11 mouse cellular contexts compared by ENCODE assay signal in the genomic region with DNA sequence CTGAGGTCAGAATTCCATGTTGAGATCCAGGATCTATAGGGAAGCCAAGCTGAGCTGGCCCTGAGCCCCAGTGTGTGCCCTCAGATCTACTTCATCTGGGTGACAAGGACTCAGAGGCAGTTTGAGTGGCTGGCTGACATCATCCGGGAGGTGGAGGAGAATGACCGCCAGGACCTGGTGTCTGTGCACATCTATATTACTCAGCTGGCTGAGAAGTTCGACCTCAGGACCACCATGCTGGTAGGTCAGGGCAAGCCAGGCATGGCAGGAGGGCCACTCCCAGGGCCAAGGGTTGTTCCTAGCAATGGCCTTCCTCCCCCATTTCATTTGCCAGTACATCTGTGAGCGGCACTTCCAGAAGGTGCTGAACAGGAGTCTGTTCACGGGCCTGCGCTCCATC. TPM values are rescaled to one million over a fixed set of nuclear protein-coding genes. Genes with fewer than 3 reads are reported as not detected.
"Had no signal": no experiment of that assay in that cellular context is flagged by ENCODE, and none has a peak within 500 bp of the region (broad histone marks: within the 10 kb centered on the region; RNA-seq: fewer than 3 reads in every experiment).

No protein-coding gene starts in this region.

RNA-seq across cellular contexts. Expression of gene Duox1, which starts 30.7 kb away (rescaled TPM):
- polyA plus RNA-seq: liver, embryonic 14.5 days; liver, postnatal 0 days; lung, embryonic 14.5 days; spleen, adult 2 months had no signal

RNA-seq across cellular contexts. Expression of gene Duoxa1, which starts 32.6 kb away (rescaled TPM):
- polyA plus RNA-seq: liver, embryonic 11.5 days; liver, embryonic 14.5 days; liver, postnatal 0 days; lung, embryonic 14.5 days; midbrain, embryonic 10.5 days; neural tube, embryonic 11.5 days; neural tube, embryonic 14.5 days; spleen, adult 2 months had no signal

RNA-seq across cellular contexts. Expression of gene Duoxa2, which starts 47.5 kb away (rescaled TPM):
- polyA plus RNA-seq: kidney, embryonic 15.5 days; limb, embryonic 11.5 days; liver, embryonic 11.5 days; liver, embryonic 14.5 days; liver, postnatal 0 days; lung, embryonic 14.5 days; midbrain, embryonic 10.5 days; midbrain, embryonic 13.5 days; spleen, adult 2 months had no signal

RNA-seq across cellular contexts. Expression of gene Duox2, which starts 47.9 kb away (rescaled TPM):
- polyA plus RNA-seq: limb, embryonic 11.5 days; liver, embryonic 11.5 days; liver, embryonic 14.5 days; midbrain, embryonic 10.5 days; neural tube, embryonic 14.5 days had no signal
